24 mouse cellular contexts compared by ENCODE assay signal in the genomic region with DNA sequence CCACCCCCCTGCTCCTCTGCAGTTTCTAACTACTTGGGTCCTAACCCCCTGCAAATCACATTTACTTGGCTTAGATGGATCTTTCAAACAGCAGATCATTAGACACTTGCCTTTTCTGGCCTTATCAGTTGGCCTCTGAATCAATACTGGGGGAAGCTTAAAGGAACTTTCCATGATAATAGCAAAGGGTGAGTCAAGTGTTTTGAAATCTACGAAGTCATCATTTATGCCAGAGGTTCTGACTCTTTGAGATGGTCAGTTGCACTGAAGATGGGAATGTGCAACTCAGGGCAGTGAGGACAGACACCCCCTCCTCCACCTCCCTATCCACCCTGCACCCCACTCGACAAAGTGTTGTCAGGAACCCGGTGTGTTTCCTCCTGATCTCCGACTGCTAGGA.
A peak's percentile ranks its signal among the peaks of the same experiment; 100 is the strongest.
DNase-seq lines count a peak whose midpoint lies in the region; ATAC-seq and TF ChIP-seq lines count a peak whose summit lies in the region.
"Had no signal": no experiment of that assay in that cellular context is flagged by ENCODE, and none has a peak within 500 bp of the region (broad histone marks: within the 10 kb centered on the region; RNA-seq: fewer than 3 reads in every experiment).

No protein-coding gene starts in this region.

- no peaks in the 10 kb centered on the region for H3K9me3 ChIP-seq in forebrain, embryonic 15.5 days
- H3K9me3 ChIP-seq in forebrain, embryonic 12.5 days = no peaks in the 10 kb centered on the region
- no peaks in the 10 kb centered on the region for H3K9me3 ChIP-seq in intestine, embryonic 15.5 days
- no peaks in the 10 kb centered on the region for H3K9me3 ChIP-seq in heart, embryonic 10.5 days
- H3K9me3 ChIP-seq: forebrain, embryonic 10.5 days; hindbrain, embryonic 10.5 days; hindbrain, embryonic 13.5 days had no signal

- H3K27ac ChIP-seq in forebrain, embryonic 15.5 days (replicated peaks) = no peak overlapping the region
- H3K27ac ChIP-seq in forebrain, embryonic 12.5 days = no peak overlapping the region
- peak overlapping the region; percentile 15; the same call in 1 of the 2 replicates for H3K27ac ChIP-seq in layer of hippocampus, adult 2 months
- H3K27ac ChIP-seq in intestine, embryonic 15.5 days = no peak overlapping the region
- H3K27ac ChIP-seq in olfactory bulb, adult 2 months (ENCODE audit: insufficient read depth, low read depth, low read length) = peak overlapping the region; percentile 17; the same call in 1 of the 2 replicates
- no peak overlapping the region for H3K27ac ChIP-seq in heart, embryonic 10.5 days
- H3K27ac ChIP-seq: forebrain, embryonic 10.5 days; heart, adult 2 months; hindbrain, embryonic 10.5 days; hindbrain, embryonic 13.5 days had no signal

- no peak overlapping the region for H3K4me3 ChIP-seq in forebrain, embryonic 15.5 days
- H3K4me3 ChIP-seq in forebrain, embryonic 12.5 days (replicated peaks) = no peak overlapping the region
- H3K4me3 ChIP-seq in layer of hippocampus, adult 2 months = peak overlapping the region; percentile 59; the same call in 1 of the 2 replicates
- no peak overlapping the region for H3K4me3 ChIP-seq in intestine, embryonic 15.5 days (replicated peaks)
- no peak overlapping the region for H3K4me3 ChIP-seq in olfactory bulb, adult 2 months (ENCODE audit: insufficient read depth, low read depth, low read length)
- H3K4me3 ChIP-seq in heart, embryonic 10.5 days = no peak overlapping the region
- H3K4me3 ChIP-seq: forebrain, embryonic 10.5 days; heart, adult 2 months; hindbrain, embryonic 10.5 days; hindbrain, embryonic 13.5 days had no signal

- H3K9ac ChIP-seq in forebrain, embryonic 15.5 days (replicated peaks) = no peak overlapping the region
- H3K9ac ChIP-seq in forebrain, embryonic 12.5 days = no peak overlapping the region
- H3K9ac ChIP-seq in intestine, embryonic 15.5 days = no peak overlapping the region
- H3K9ac ChIP-seq: hindbrain, embryonic 13.5 days had no signal

- H3K4me1 ChIP-seq in forebrain, embryonic 15.5 days = peaks cover 43% of the 10 kb centered on the region
- peaks cover 22% of the 10 kb centered on the region for H3K4me1 ChIP-seq in forebrain, embryonic 12.5 days
- H3K4me1 ChIP-seq in intestine, embryonic 15.5 days (replicated peaks) = 0 out of 2 replicates have a peak, but pooled peaks cover 6% of the 10 kb centered on the region
- peaks cover 10% of the 10 kb centered on the region; the same call in 1 of the 2 replicates for H3K4me1 ChIP-seq in olfactory bulb, adult 2 months (ENCODE audit: control insufficient read depth, insufficient read depth, low read length)
- peaks cover 7% of the 10 kb centered on the region for H3K4me1 ChIP-seq in heart, embryonic 10.5 days

- WGBS in forebrain, embryonic 15.5 days = 97% methylated on average over 4 of the region's 4 CpGs
- WGBS in forebrain, embryonic 12.5 days = 95% methylated on average over 4 of the region's 4 CpGs
- 82% methylated on average over 4 of the region's 4 CpGs for WGBS in intestine, embryonic 15.5 days
- WGBS in olfactory bulb, adult 2 months = 72% methylated on average over 4 of the region's 4 CpGs
- WGBS in heart, embryonic 10.5 days = 95% methylated on average over 4 of the region's 4 CpGs

- no peak for TF ChIP-seq CTCF in layer of hippocampus, adult 2 months (conservative IDR thresholded peaks at IDR 0.05)
- no peak for TF ChIP-seq CTCF in olfactory bulb, adult 2 months (IDR thresholded peaks at IDR 0.05; ENCODE audit: insufficient read depth, low read depth, low read length)

- DNase-seq in layer of hippocampus, adult 2 months (ENCODE audit: low spot score in 2 of 2) = no peak
- no peak for DNase-seq in layer of hippocampus, postnatal 10 days (ENCODE audit: low spot score in 2 of 2)
- DNase-seq in heart, embryonic 10.5 days (ENCODE audit: low spot score) = no peak
- no peak for DNase-seq in embryo, embryonic 9.5 days (ENCODE audit: extremely low spot score)
- DNase-seq: adrenal gland, adult 8-10 months; adrenal gland, postnatal 25 days; cerebellum, adult 18-20 months; cerebellum, adult 9-10 months; cerebellum, postnatal 14 days; gastrocnemius, postnatal 10 days; gastrocnemius, postnatal 36 days; heart, adult 2 months; heart, postnatal 36 days; kidney, adult 11 months had no signal

- no peaks in the 10 kb centered on the region for H3K36me3 ChIP-seq in forebrain, embryonic 15.5 days
- H3K36me3 ChIP-seq in forebrain, embryonic 12.5 days (replicated peaks) = no peaks in the 10 kb centered on the region; the same call in 1 of the 2 replicates
- no peaks in the 10 kb centered on the region for H3K36me3 ChIP-seq in intestine, embryonic 15.5 days
- no peaks in the 10 kb centered on the region; the same call in 1 of the 2 replicates for H3K36me3 ChIP-seq in heart, embryonic 10.5 days

- no peaks in the 10 kb centered on the region for H3K27me3 ChIP-seq in forebrain, embryonic 15.5 days
- H3K27me3 ChIP-seq in forebrain, embryonic 12.5 days = no peaks in the 10 kb centered on the region
- no peaks in the 10 kb centered on the region for H3K27me3 ChIP-seq in intestine, embryonic 15.5 days (replicated peaks)
- no peaks in the 10 kb centered on the region for H3K27me3 ChIP-seq in heart, embryonic 10.5 days (ENCODE audit: insufficient read depth, poor library complexity, severe bottlenecking)
- H3K27me3 ChIP-seq: hindbrain, embryonic 13.5 days had no signal

- TF ChIP-seq POLR2A in olfactory bulb, adult 2 months (IDR thresholded peaks at IDR 0.05; ENCODE audit: insufficient read depth, low read depth, low read length) = no peak

- 0 out of 2 replicates have a peak overlapping the region, but pooled peaks have one; percentile 2 for H3K4me2 ChIP-seq in forebrain, embryonic 15.5 days (replicated peaks)
- H3K4me2 ChIP-seq in forebrain, embryonic 12.5 days = no peak overlapping the region
- no peak overlapping the region for H3K4me2 ChIP-seq in intestine, embryonic 15.5 days (replicated peaks)
- H3K4me2 ChIP-seq: heart, embryonic 11.5 days had no signal

- no peak for ATAC-seq in forebrain, embryonic 15.5 days (replicated peaks)
- ATAC-seq in forebrain, embryonic 12.5 days (ENCODE audit: low FRiP score) = no peak
- peak; percentile 40 for ATAC-seq in intestine, embryonic 15.5 days
- ATAC-seq: activated CD4-positive, CD25-positive, alpha-beta regulatory T cell, adult 4 months; hindbrain, embryonic 16.5 days had no signal

Comparison
In these comparisons a context has a peak if more than half of its experiments do, and no peak if none do; other contexts are left out.
1. H3K27ac ChIP-seq: peak in layer of hippocampus, adult 2 months (single experiment) and olfactory bulb, adult 2 months (single experiment); none in forebrain, embryonic 15.5 days (single experiment), forebrain, embryonic 12.5 days (single experiment), intestine, embryonic 15.5 days (single experiment) and heart, embryonic 10.5 days (single experiment).